Mouse (Mus musculus): ENCODE results near the gene Coq10a. TPM values are rescaled to one million over a fixed set of nuclear protein-coding genes. Genes with fewer than 3 reads are reported as not detected.
A peak's percentile ranks its signal among the peaks of the same experiment; 100 is the strongest.

Coq10a gene
- polyA plus RNA-seq, 1 experiment from 2014 or later: 2.5 TPM

- Histone ChIP-seq H3K4me2 (ENCODE audit: low read depth, low read length) (peak overlapping the region; percentile 88), H3K4me1 (ENCODE audit: control insufficient read depth, insufficient read depth, low read length) (peaks cover 6% of the 10 kb centered on the region; the same call in 1 of the 2 replicates), H3K9me3 (ENCODE audit: control insufficient read depth, low read length) (no peaks in the 10 kb centered on the region), H3K36me3 (ENCODE audit: control insufficient read depth, insufficient read depth, low read length) (no peaks in the 10 kb centered on the region), H3K27me3 (replicated peaks; ENCODE audit: control insufficient read depth, insufficient read depth, low read length) (no peaks in the 10 kb centered on the region), H3K4me3 (ENCODE audit: low read length) (peak overlapping the region; percentile 72), H3K27ac (ENCODE audit: low read length) (peak overlapping the region; percentile 91), H3K9ac (ENCODE audit: low read depth, low read length) (peak overlapping the region; percentile 76)
- no peak for ATAC-seq
- WGBS: 4% methylated on average over 9 of the region's 9 CpGs
Observed at GRCm38 (mm10) chr10:128369218-128369543, 384 bp upstream of the Coq10a start.

DNA sequence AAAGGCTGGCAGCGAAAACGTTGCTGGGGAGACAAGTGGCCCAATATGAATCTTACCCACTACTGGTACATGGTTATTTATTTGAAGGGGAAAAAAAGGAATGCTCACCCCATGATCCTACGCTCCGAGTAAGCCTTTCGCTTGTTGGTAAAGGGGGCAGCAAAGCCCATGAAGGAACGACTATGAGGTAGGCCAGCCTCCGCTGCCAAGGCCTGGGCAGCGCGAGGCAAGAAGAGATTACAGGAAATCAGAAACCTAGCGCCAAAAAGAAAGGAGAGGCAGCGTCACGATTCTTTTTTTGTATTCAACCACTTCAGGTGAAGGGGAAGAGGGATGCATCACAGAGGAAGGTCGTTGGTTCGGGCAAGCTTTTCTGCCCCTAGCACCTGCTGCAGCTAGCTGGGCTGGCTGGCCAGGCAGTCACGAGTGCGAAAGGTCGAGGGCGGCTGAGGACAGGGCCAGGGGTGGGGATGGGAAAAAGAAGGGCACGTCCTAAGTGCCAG is 847 bp downstream of the Coq10a start:
- ATAC-seq: no peak; the same call in 1 of the 2 replicates
- Histone ChIP-seq H3K9me3 (ENCODE audit: control insufficient read depth, low read length) (no peaks in the 10 kb centered on the region), H3K27me3 (replicated peaks; ENCODE audit: control insufficient read depth, insufficient read depth, low read length) (no peaks in the 10 kb centered on the region), H3K27ac (ENCODE audit: low read length) (peak overlapping the region; percentile 91), H3K36me3 (ENCODE audit: control insufficient read depth, insufficient read depth, low read length) (no peaks in the 10 kb centered on the region), H3K4me3 (ENCODE audit: low read length) (peak overlapping the region; percentile 72), H3K9ac (ENCODE audit: low read depth, low read length) (peak overlapping the region; percentile 76), H3K4me1 (ENCODE audit: control insufficient read depth, insufficient read depth, low read length) (peaks cover 6% of the 10 kb centered on the region; the same call in 1 of the 2 replicates), H3K4me2 (ENCODE audit: low read depth, low read length) (peak overlapping the region; percentile 88)
- WGBS: 19% methylated on average over 19 of the region's 19 CpGs

GRCm38 (mm10) chr10:128362568-128362967 is 6.2 kb downstream of the Coq10a start:
- no peak overlapping the region for H3K4me3 ChIP-seq (ENCODE audit: low read length)
- H3K9ac ChIP-seq (ENCODE audit: low read depth, low read length): no peak overlapping the region
- peaks cover 17% of the 10 kb centered on the region for H3K36me3 ChIP-seq (ENCODE audit: control insufficient read depth, insufficient read depth, low read length)
- H3K9me3 ChIP-seq (ENCODE audit: control insufficient read depth, low read length): no peaks in the 10 kb centered on the region
- H3K4me1 ChIP-seq (ENCODE audit: control insufficient read depth, insufficient read depth, low read length): no peaks in the 10 kb centered on the region
- H3K27me3 ChIP-seq (replicated peaks; ENCODE audit: control insufficient read depth, insufficient read depth, low read length): no peaks in the 10 kb centered on the region
- 49% methylated on average over 3 of the region's 3 CpGs for WGBS
- no peak overlapping the region for H3K4me2 ChIP-seq (ENCODE audit: low read depth, low read length)
- no peak overlapping the region for H3K27ac ChIP-seq (ENCODE audit: low read length)
- 0 out of 2 replicates have a peak, but pooled peaks have one; percentile 21 for ATAC-seq

DNA sequence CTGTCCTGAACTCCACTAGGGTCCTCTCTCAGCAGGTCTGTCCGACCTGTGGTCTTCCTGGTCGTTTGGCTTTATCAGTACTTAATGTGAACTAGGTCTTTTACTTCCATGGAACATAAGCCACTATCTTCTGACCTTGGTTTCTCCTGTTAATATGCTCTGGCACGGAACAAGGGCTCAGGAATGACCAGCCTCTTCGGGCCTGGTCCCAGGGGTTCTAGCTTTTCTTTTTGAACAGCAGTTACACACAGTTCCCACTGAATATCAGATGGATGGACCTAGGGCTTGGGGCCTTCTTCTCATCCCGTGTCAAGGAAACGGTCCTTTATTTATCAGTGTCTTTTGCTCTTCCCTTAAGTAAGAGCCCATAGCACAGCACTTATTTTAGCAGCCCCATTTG is 7.0 kb downstream of the Coq10a start:
- Histone ChIP-seq H3K4me1 (ENCODE audit: control insufficient read depth, insufficient read depth, low read length) (no peaks in the 10 kb centered on the region), H3K36me3 (ENCODE audit: control insufficient read depth, insufficient read depth, low read length) (peaks cover 17% of the 10 kb centered on the region)
- ATAC-seq: no peak

DNA sequence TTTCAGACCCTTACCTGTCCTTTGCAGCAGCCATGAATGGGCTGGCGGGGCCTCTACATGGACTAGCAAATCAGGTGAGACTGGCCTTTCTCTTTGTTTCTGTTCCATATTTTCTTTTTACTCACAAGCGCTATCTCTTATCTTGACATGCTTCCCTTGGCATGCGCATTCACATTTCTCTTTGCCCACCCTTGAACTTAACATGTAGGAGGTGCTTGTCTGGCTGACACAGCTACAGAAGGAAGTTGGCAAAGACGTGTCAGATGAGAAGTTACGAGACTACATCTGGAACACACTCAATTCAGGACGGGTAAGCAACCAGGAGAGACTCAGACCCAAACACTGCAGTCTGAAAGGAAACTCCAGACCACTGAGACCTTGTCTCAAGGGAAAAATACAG is 9.6 kb downstream of the Coq10a start:
- H3K9me3 ChIP-seq (ENCODE audit: control insufficient read depth, low read length): no peaks in the 10 kb centered on the region
- H3K9ac ChIP-seq (ENCODE audit: low read depth, low read length): no peak overlapping the region
- WGBS: 90% methylated on average over 6 of the region's 6 CpGs
- no peak for ATAC-seq
- H3K36me3 ChIP-seq (ENCODE audit: control insufficient read depth, insufficient read depth, low read length): peaks cover 17% of the 10 kb centered on the region
- H3K4me3 ChIP-seq (ENCODE audit: low read length): no peak overlapping the region
- H3K27me3 ChIP-seq (replicated peaks; ENCODE audit: control insufficient read depth, insufficient read depth, low read length): no peaks in the 10 kb centered on the region
- H3K4me2 ChIP-seq (ENCODE audit: low read depth, low read length): no peak overlapping the region
- no peak overlapping the region for H3K27ac ChIP-seq (ENCODE audit: low read length)
- H3K4me1 ChIP-seq (ENCODE audit: control insufficient read depth, insufficient read depth, low read length): no peaks in the 10 kb centered on the region

More for the DNA sequence above, 7.0 kb downstream of the Coq10a start:
- no peak overlapping the region for H3K4me3 ChIP-seq (ENCODE audit: low read length)
- no peak overlapping the region for H3K4me2 ChIP-seq (ENCODE audit: low read depth, low read length)
- H3K9me3 ChIP-seq (ENCODE audit: control insufficient read depth, low read length): no peaks in the 10 kb centered on the region
- no peaks in the 10 kb centered on the region for H3K27me3 ChIP-seq (replicated peaks; ENCODE audit: control insufficient read depth, insufficient read depth, low read length)
- WGBS: 90% methylated on average over 6 of the region's 6 CpGs
- no peak overlapping the region for H3K9ac ChIP-seq (ENCODE audit: low read depth, low read length)
- no peak overlapping the region for H3K27ac ChIP-seq (ENCODE audit: low read length)

GRCm38 (mm10) chr10:128358796-128359195 is 10.0 kb downstream of the Coq10a start:
- no peak overlapping the region for H3K27ac ChIP-seq (ENCODE audit: low read length)
- no peaks in the 10 kb centered on the region for H3K9me3 ChIP-seq (ENCODE audit: control insufficient read depth, low read length)
- H3K9ac ChIP-seq (ENCODE audit: low read depth, low read length): no peak overlapping the region
- no peak for ATAC-seq
- no peak overlapping the region for H3K4me3 ChIP-seq (ENCODE audit: low read length)
- 54% methylated on average over 2 of the region's 2 CpGs for WGBS
- peaks cover 20% of the 10 kb centered on the region for H3K36me3 ChIP-seq (ENCODE audit: control insufficient read depth, insufficient read depth, low read length)
- H3K4me2 ChIP-seq (ENCODE audit: low read depth, low read length): no peak overlapping the region
- H3K27me3 ChIP-seq (replicated peaks; ENCODE audit: control insufficient read depth, insufficient read depth, low read length): no peaks in the 10 kb centered on the region
- no peaks in the 10 kb centered on the region for H3K4me1 ChIP-seq (ENCODE audit: control insufficient read depth, insufficient read depth, low read length)

GRCm38 (mm10) chr10:128347541-128347940 is 21.3 kb downstream of the Coq10a start:
- Histone ChIP-seq H3K9me3 (ENCODE audit: control insufficient read depth, low read length) (no peaks in the 10 kb centered on the region), H3K27ac (ENCODE audit: low read length) (no peak overlapping the region), H3K4me2 (ENCODE audit: low read depth, low read length) (no peak overlapping the region), H3K4me3 (ENCODE audit: low read length) (no peak overlapping the region), H3K4me1 (ENCODE audit: control insufficient read depth, insufficient read depth, low read length) (peaks cover 9% of the 10 kb centered on the region), H3K36me3 (ENCODE audit: control insufficient read depth, insufficient read depth, low read length) (peaks cover 5% of the 10 kb centered on the region), H3K27me3 (replicated peaks; ENCODE audit: control insufficient read depth, insufficient read depth, low read length) (no peaks in the 10 kb centered on the region), H3K9ac (ENCODE audit: low read depth, low read length) (no peak overlapping the region)
- WGBS: 85% methylated on average over 8 of the region's 8 CpGs
- no peak for ATAC-seq

DNA sequence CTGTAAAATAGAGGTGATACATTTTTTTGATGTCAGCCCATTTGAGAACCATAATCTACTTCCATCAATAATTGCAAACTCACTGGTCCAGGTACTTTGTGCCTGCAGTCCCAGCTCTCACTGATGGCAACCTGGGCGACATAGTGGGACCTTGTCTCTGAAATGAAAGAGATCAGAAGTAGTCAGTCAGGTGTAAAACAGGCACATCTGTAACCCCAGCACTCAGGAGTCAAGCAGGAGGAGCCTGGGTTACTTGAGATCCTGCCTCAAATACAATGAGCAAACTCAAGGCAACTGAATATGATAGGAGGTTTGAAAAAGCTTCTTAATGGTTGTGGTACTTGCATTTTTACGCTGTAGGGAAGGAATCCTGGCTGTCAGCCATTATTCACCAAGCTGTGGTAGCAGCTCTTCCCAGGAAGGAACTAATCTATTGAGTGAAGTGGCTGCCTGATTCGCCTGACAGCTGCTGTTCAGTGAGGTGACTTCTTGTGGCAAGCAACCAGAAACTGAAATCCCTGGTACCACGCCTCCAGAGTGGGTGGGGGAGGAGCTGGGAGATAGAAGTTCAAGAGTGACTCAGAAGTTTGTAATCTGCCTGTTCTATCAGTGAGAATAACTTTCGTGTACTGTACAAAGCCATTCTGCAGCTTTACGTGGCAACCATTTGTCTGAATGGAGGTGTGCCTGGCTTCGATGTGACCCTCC is 24.1 kb downstream of the Coq10a start:
- Histone ChIP-seq H3K4me3 (ENCODE audit: low read length) (peak overlapping the region; percentile 9), H3K36me3 (ENCODE audit: control insufficient read depth, insufficient read depth, low read length) (no peaks in the 10 kb centered on the region; the same call in 1 of the 2 replicates), H3K9me3 (ENCODE audit: control insufficient read depth, low read length) (no peaks in the 10 kb centered on the region), H3K27ac (ENCODE audit: low read length) (peak overlapping the region; percentile 87), H3K4me1 (ENCODE audit: control insufficient read depth, insufficient read depth, low read length) (peaks cover 9% of the 10 kb centered on the region), H3K4me2 (ENCODE audit: low read depth, low read length) (peak overlapping the region; percentile 23), H3K27me3 (replicated peaks; ENCODE audit: control insufficient read depth, insufficient read depth, low read length) (no peaks in the 10 kb centered on the region), H3K9ac (ENCODE audit: low read depth, low read length) (no peak overlapping the region)
- 19% methylated on average over 7 of the region's 7 CpGs for WGBS
- peak; percentile 92 for ATAC-seq

DNA sequence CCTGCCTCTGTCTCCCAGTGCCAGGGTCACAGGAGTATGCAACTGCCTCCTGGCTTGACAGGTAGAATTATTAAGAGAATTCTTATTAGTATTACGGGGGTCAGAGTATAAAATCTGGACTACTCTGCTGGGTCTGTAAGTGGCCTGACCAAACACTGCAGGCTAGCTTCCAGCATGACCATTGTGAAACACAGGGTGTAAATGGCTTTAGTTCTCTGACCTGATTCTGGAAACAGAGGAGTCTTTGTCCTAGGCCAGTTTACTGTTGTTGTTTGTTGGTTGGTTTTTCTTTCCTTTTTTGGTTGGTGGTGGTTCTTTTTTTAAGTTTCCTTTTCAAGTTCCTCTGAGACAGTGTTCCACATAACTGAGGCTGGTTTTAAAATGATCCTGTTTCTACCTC is 25.4 kb downstream of the Coq10a start:
- ATAC-seq: no peak
- no peak overlapping the region for H3K4me2 ChIP-seq (ENCODE audit: low read depth, low read length)
- WGBS: 77% methylated on average over 1 of the region's 1 CpGs
- H3K4me3 ChIP-seq (ENCODE audit: low read length): no peak overlapping the region
- no peaks in the 10 kb centered on the region for H3K27me3 ChIP-seq (replicated peaks; ENCODE audit: control insufficient read depth, insufficient read depth, low read length)
- H3K36me3 ChIP-seq (ENCODE audit: control insufficient read depth, insufficient read depth, low read length): no peaks in the 10 kb centered on the region; the same call in 1 of the 2 replicates
- no peaks in the 10 kb centered on the region for H3K9me3 ChIP-seq (ENCODE audit: control insufficient read depth, low read length)
- H3K9ac ChIP-seq (ENCODE audit: low read depth, low read length): no peak overlapping the region
- peak overlapping the region; percentile 32; the same call in 1 of the 2 replicates for H3K27ac ChIP-seq (ENCODE audit: low read length)
- H3K4me1 ChIP-seq (ENCODE audit: control insufficient read depth, insufficient read depth, low read length): peaks cover 20% of the 10 kb centered on the region

All from intestine, embryonic 16.5 days (tissue).